Comparison of ENCODE assay signal across 16 mouse cellular contexts in the genomic region with DNA sequence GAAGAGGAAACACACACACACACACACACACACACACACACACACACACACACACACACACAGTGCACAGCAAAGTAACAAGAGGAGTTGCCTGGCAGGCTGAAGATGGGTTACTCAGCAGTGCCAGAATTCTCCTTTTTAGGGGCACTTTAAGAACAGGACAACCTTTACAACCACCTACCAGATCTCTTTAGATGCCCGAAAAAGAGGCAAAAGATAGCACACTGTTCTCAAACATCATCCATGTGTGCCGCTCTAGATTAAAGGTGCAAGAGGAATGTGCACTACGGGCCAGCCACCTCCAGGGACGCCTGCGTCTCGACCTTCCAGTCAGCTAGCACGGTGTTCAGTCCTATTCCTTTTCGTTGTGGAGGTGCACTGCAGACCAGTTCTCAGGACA.
"Had no signal": no experiment of that assay in that cellular context is flagged by ENCODE, and none has a peak within 500 bp of the region (broad histone marks: within the 10 kb centered on the region; RNA-seq: fewer than 3 reads in every experiment).

No protein-coding gene starts in this region.

- ATAC-seq: midbrain, embryonic 16.5 days had no signal

- H3K27ac ChIP-seq: midbrain, embryonic 10.5 days; midbrain, embryonic 12.5 days; neural tube, embryonic 13.5 days; neural tube, embryonic 15.5 days had no signal

- H3K4me3 ChIP-seq: midbrain, embryonic 10.5 days; midbrain, embryonic 12.5 days; myocyte; neural tube, embryonic 13.5 days; neural tube, embryonic 15.5 days had no signal

- DNase-seq: lung, adult 18-20 months; lung, embryonic 14.5 days; lung, postnatal 10 days; lung, postnatal 4 days; retina, postnatal 1 day; right cerebral cortex, postnatal 25 days; right cerebral cortex, postnatal 4 days; spleen, adult 18-20 months; thymus, adult 2 months; thymus, postnatal 25 days had no signal
